Mouse (Mus musculus) lung, postnatal 36 days (tissue): ENCODE data around the gene Scp2d1.
"Not testable (repeated sequence)": the region's sequence is repeated elsewhere in the genome, so short reads cannot be mapped to it uniquely, and the experiment has no call there.

Source experiments
- DNase-seq: peaks from one replicate; pipeline ENCODE4 v3.0.0; 2022; ENCODE audit warnings: mixed read lengths

Scp2d1 gene

GRCm38 (mm10) chr2:144823356-144823755, at the start of gene Scp2d1:
TSS of gene Scp2d1 (plus strand) at chr2:144823656.
- not testable (repeated sequence) for DNase-seq

- peak; percentile 8 for DNase-seq
Observed at GRCm38 (mm10) chr2:144774636-144775160, 48.8 kb upstream of the Scp2d1 start.

GRCm38 (mm10) chr2:144775626-144776025, 47.8 kb upstream of the Scp2d1 start:
- no peak for DNase-seq

GRCm38 (mm10) chr2:144779263-144779662, 44.2 kb upstream of the Scp2d1 start:
- no peak for DNase-seq

- DNase-seq = peak; percentile 33
Observed at GRCm38 (mm10) chr2:144780731-144781130, 42.7 kb upstream of the Scp2d1 start.

- DNase-seq = no peak
Observed at GRCm38 (mm10) chr2:144781871-144782270, 41.6 kb upstream of the Scp2d1 start.

GRCm38 (mm10) chr2:144782481-144782880, 41.0 kb upstream of the Scp2d1 start:
- no peak for DNase-seq

- no peak for DNase-seq
Observed at GRCm38 (mm10) chr2:144783190-144783589, 40.3 kb upstream of the Scp2d1 start.

GRCm38 (mm10) chr2:144783831-144784230, 39.6 kb upstream of the Scp2d1 start:
- DNase-seq = no peak

- no peak for DNase-seq
Observed at GRCm38 (mm10) chr2:144791671-144792294, 31.7 kb upstream of the Scp2d1 start.

GRCm38 (mm10) chr2:144797515-144797914, 25.9 kb upstream of the Scp2d1 start:
- no peak for DNase-seq

GRCm38 (mm10) chr2:144807766-144808754, 15.4 kb upstream of the Scp2d1 start:
- no peak for DNase-seq

GRCm38 (mm10) chr2:144828457-144828985, 5.1 kb downstream of the Scp2d1 start:
- no peak for DNase-seq

- DNase-seq = no peak
Observed at GRCm38 (mm10) chr2:144836667-144837311, 13.3 kb downstream of the Scp2d1 start.

GRCm38 (mm10) chr2:144837312-144837679, 13.8 kb downstream of the Scp2d1 start:
- peak; percentile 1 for DNase-seq

GRCm38 (mm10) chr2:144868827-144869226, 45.4 kb downstream of the Scp2d1 start:
- DNase-seq = peak; percentile 51
